Comparison of ENCODE assay signal across 8 mouse cellular contexts in the genomic region with DNA sequence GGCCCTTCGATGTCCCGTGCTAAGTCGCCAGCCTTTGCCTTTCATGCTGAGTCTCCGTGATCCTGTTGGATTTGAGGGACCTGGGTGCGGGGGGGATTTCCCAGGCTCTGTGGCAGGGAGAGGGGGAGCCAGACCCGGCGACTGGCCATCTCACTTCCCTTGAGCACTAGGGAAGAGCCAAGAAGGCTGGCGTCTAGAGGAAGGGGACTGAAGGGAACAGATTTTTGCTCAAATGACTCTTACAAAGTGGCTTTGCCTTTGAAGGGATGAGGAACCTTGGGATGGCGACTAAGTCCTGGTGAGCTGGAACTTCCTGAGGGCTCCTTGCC. TPM values are rescaled to one million over a fixed set of nuclear protein-coding genes. Genes with fewer than 3 reads are reported as not detected.
A peak's percentile ranks its signal among the peaks of the same experiment; 100 is the strongest.
DNase-seq lines count a peak whose midpoint lies in the region; ATAC-seq and TF ChIP-seq lines count a peak whose summit lies in the region.

No protein-coding gene starts in this region.

- no peak for TF ChIP-seq POLR2A in small intestine, adult 2 months (IDR thresholded peaks at IDR 0.05; ENCODE audit: low read depth, low read length)

- no peaks in the 10 kb centered on the region for H3K4me1 ChIP-seq in lung, embryonic 16.5 days (replicated peaks; ENCODE audit: control insufficient read depth, insufficient read depth, low read length)
- H3K4me1 ChIP-seq in forebrain, embryonic 14.5 days (ENCODE audit: control insufficient read depth, insufficient read depth, low read length): no peaks in the 10 kb centered on the region
- no peaks in the 10 kb centered on the region for H3K4me1 ChIP-seq in limb, embryonic 13.5 days
- peaks cover 6% of the 10 kb centered on the region for H3K4me1 ChIP-seq in small intestine, adult 2 months (ENCODE audit: control insufficient read depth, insufficient read depth, insufficient read length, low read length)

- H3K27ac ChIP-seq in lung, embryonic 16.5 days (ENCODE audit: low read length): peak overlapping the region; percentile 43; the same call in 1 of the 2 replicates
- H3K27ac ChIP-seq in forebrain, embryonic 14.5 days (ENCODE audit: low read depth, low read length): no peak overlapping the region
- H3K27ac ChIP-seq in limb, embryonic 13.5 days: no peak overlapping the region
- peak overlapping the region; percentile 92 for H3K27ac ChIP-seq in small intestine, adult 2 months (ENCODE audit: insufficient read depth, low read depth, low read length)

- no peaks in the 10 kb centered on the region for H3K27me3 ChIP-seq in lung, embryonic 16.5 days (ENCODE audit: control insufficient read depth, insufficient read depth, low read depth, low read length)
- H3K27me3 ChIP-seq in forebrain, embryonic 14.5 days (replicated peaks; ENCODE audit: control insufficient read depth, insufficient read depth, low read length): no peaks in the 10 kb centered on the region
- H3K27me3 ChIP-seq in limb, embryonic 13.5 days: no peaks in the 10 kb centered on the region
- H3K27me3 ChIP-seq in small intestine, adult 2 months (ENCODE audit: control insufficient read depth, insufficient read depth, low read length): no peaks in the 10 kb centered on the region

- peak overlapping the region; percentile 64 for H3K4me3 ChIP-seq in lung, embryonic 16.5 days (ENCODE audit: low read length)
- H3K4me3 ChIP-seq in forebrain, embryonic 14.5 days (ENCODE audit: low read depth, low read length): peak overlapping the region; percentile 39
- peak overlapping the region; percentile 53 for H3K4me3 ChIP-seq in limb, embryonic 13.5 days
- peak overlapping the region; percentile 99 for H3K4me3 ChIP-seq in small intestine, adult 2 months (ENCODE audit: low read depth, low read length)

- 15% methylated on average over 9 of the region's 9 CpGs for WGBS in lung, embryonic 16.5 days
- 43% methylated on average over 9 of the region's 9 CpGs for WGBS in forebrain, embryonic 14.5 days
- WGBS in limb, embryonic 13.5 days: 8% methylated on average over 9 of the region's 9 CpGs
- 8% methylated on average over 9 of the region's 9 CpGs for WGBS in small intestine, adult 2 months

- H3K4me2 ChIP-seq in lung, embryonic 16.5 days (ENCODE audit: low read depth, low read length): peak overlapping the region; percentile 66
- peak overlapping the region; percentile 67 for H3K4me2 ChIP-seq in forebrain, embryonic 14.5 days (ENCODE audit: low read length)
- H3K4me2 ChIP-seq in limb, embryonic 13.5 days (replicated peaks): peak overlapping the region; percentile 71

- no peak for DNase-seq in lung, postnatal 25 days (ENCODE audit: low spot score)
- no peak for DNase-seq in forebrain, embryonic 14.5 days (ENCODE audit: low spot score)
- no peak for DNase-seq in left cerebral cortex, adult 18-20 months (ENCODE audit: low spot score in 2 of 2)
- no peak for DNase-seq in B cell, adult 2 months
- no peak for DNase-seq in right cerebral cortex, postnatal 25 days

- H3K36me3 ChIP-seq in lung, embryonic 16.5 days (ENCODE audit: control insufficient read depth, insufficient read depth, low read length): no peaks in the 10 kb centered on the region
- H3K36me3 ChIP-seq in forebrain, embryonic 14.5 days (ENCODE audit: control insufficient read depth, insufficient read depth, low read length): no peaks in the 10 kb centered on the region
- no peaks in the 10 kb centered on the region for H3K36me3 ChIP-seq in limb, embryonic 13.5 days
- H3K36me3 ChIP-seq in small intestine, adult 2 months (ENCODE audit: control insufficient read depth, insufficient read depth, low read length): no peaks in the 10 kb centered on the region

- no peak for TF ChIP-seq CTCF in small intestine, adult 2 months (IDR thresholded peaks at IDR 0.05; ENCODE audit: extremely low read depth, insufficient read length, insufficient replicate concordance, low read depth, low read length)

- peak overlapping the region; percentile 68 for H3K9ac ChIP-seq in lung, embryonic 16.5 days (ENCODE audit: low read length)
- H3K9ac ChIP-seq in forebrain, embryonic 14.5 days (ENCODE audit: low read length): peak overlapping the region; percentile 46
- H3K9ac ChIP-seq in limb, embryonic 13.5 days: peak overlapping the region; percentile 58

- ATAC-seq in lung, embryonic 16.5 days (ENCODE audit: low read depth): peak; percentile 67
- ATAC-seq in forebrain, embryonic 14.5 days: no peak; the same call in 1 of the 2 replicates
- ATAC-seq in limb, embryonic 13.5 days (ENCODE audit: low FRiP score, low read depth): no peak; the same call in 1 of the 2 replicates

- no peaks in the 10 kb centered on the region for H3K9me3 ChIP-seq in lung, embryonic 16.5 days (ENCODE audit: control insufficient read depth, low read length)
- H3K9me3 ChIP-seq in forebrain, embryonic 14.5 days (replicated peaks; ENCODE audit: control insufficient read depth, low read length): no peaks in the 10 kb centered on the region
- H3K9me3 ChIP-seq in limb, embryonic 13.5 days: no peaks in the 10 kb centered on the region

RNA-seq across cellular contexts. Expression of gene Il13ra1, which starts 0.5 kb away (rescaled TPM):
- 33.0 and 33.5 TPM in 2 replicates for polyA plus RNA-seq in lung, embryonic 16.5 days (2015; fragmentation: Nextera tagmentation; extraction: Ambion mirVana)
- polyA plus RNA-seq in forebrain, embryonic 14.5 days (2014; fragmentation: Nextera tagmentation; extraction: Ambion mirVana): 5.2 and 7.7 TPM in 2 replicates
- polyA plus RNA-seq in limb, embryonic 13.5 days (2015; fragmentation: Nextera tagmentation; extraction: Ambion mirVana): 7.9 and 8.4 TPM in 2 replicates
- polyA plus RNA-seq in small intestine, adult 2 months (2012; rRNA removed): 6.9 and 12.8 TPM in 2 replicates
- total RNA-seq in left cerebral cortex, adult 18-20 months (2021): 1 to 10 TPM; 4.4 to 4.8 TPM

Comparison
In these comparisons a context has a peak if more than half of its experiments do, and no peak if none do; other contexts are left out.
1. H3K27ac ChIP-seq: peak in lung, embryonic 16.5 days (single experiment) and small intestine, adult 2 months (single experiment); none in forebrain, embryonic 14.5 days (single experiment) and limb, embryonic 13.5 days (single experiment).
2. H3K4me3 ChIP-seq: peak in every context shown above with its lines; median percentile 99 in small intestine, adult 2 months; 64 in lung, embryonic 16.5 days; 53 in limb, embryonic 13.5 days; 39 in forebrain, embryonic 14.5 days.
3. Peak in every context shown above with its lines, with median percentiles within 50 percentile points of each other: H3K4me2 ChIP-seq and H3K9ac ChIP-seq.